Mouse (Mus musculus) bone marrow macrophage, adult 2 months (primary cell): Measurements from ENCODE around the gene Vegfb. TPM values are rescaled to one million over a fixed set of nuclear protein-coding genes. Genes with fewer than 3 reads are reported as not detected.

Experiments used
- H3K27ac ChIP-seq: 2 replicates; pipeline ENCODE4 v1.5.1; 2012; ENCODE audit warnings: low read depth, low read length; ENCODE audit not compliant: insufficient read depth
- H3K4me1 ChIP-seq: 2 replicates; pipeline ENCODE4 v1.6.1; 2012; ENCODE audit warnings: low read length; ENCODE audit not compliant: control insufficient read depth, insufficient read depth
- H3K4me3 ChIP-seq: 2 replicates; pipeline ENCODE4 v1.5.1; 2012; ENCODE audit warnings: mild to moderate bottlenecking, low read length, moderate library complexity; ENCODE audit not compliant: insufficient read depth
- CTCF ChIP-seq: IDR thresholded peaks from 2 replicates; pipeline ENCODE4 v1.5.1; 2012; ENCODE audit warnings: low read depth, mild to moderate bottlenecking, low read length, moderate library complexity
- POLR2A ChIP-seq: IDR thresholded peaks from 2 replicates; pipeline ENCODE4 v1.6.1; 2012; ENCODE audit warnings: mild to moderate bottlenecking, low read depth, low read length, borderline replicate concordance
- polyA plus RNA-seq: library from polyadenylated mRNA; stranded (reverse); fragments of >200 nt; gene quantifications from 2 replicates; pipeline ENCODE4 v1.2.4, GENCODE M21; 2012; ENCODE audit not compliant: missing spikeins, insufficient read depth, insufficient read length

Vegfb gene
- polyA plus RNA-seq, 1 experiment, result 30.1 TPM

GRCm38 (mm10) chr19:6972247-6972917 lies 15.1 kb downstream of the Vegfb start:
- TF ChIP-seq POLR2A (no peak), CTCF (no peak)
- Histone ChIP-seq H3K4me1 (peaks cover 24% of the 10 kb centered on the region), H3K27ac (no peak overlapping the region), H3K4me3 (no peak overlapping the region)

GRCm38 (mm10) chr19:6971644-6972043 lies 15.8 kb downstream of the Vegfb start:
- no peak overlapping the region for H3K27ac ChIP-seq
- peaks cover 22% of the 10 kb centered on the region for H3K4me1 ChIP-seq
- TF ChIP-seq CTCF (no peak), POLR2A (no peak)
- H3K4me3 ChIP-seq, result no peak overlapping the region

- no peak overlapping the region for H3K27ac ChIP-seq
Measured at GRCm38 (mm10) chr19:6970460-6971085, 16.9 kb downstream of the Vegfb start.

GRCm38 (mm10) chr19:6969665-6970381 lies 17.6 kb downstream of the Vegfb start:
- TF ChIP-seq CTCF (peak; percentile 63), POLR2A (no peak)
- no peak overlapping the region for H3K27ac ChIP-seq
- H3K4me1 ChIP-seq, result peaks cover 22% of the 10 kb centered on the region
- H3K4me3 ChIP-seq, result peak overlapping the region; percentile 76

More at GRCm38 (mm10) chr19:6970460-6971085, 16.9 kb downstream of the Vegfb start:
- no peak overlapping the region for H3K4me3 ChIP-seq
- no peak for TF ChIP-seq CTCF
- no peak for TF ChIP-seq POLR2A
- peaks cover 22% of the 10 kb centered on the region for H3K4me1 ChIP-seq

- Histone ChIP-seq H3K4me1 (peaks cover 22% of the 10 kb centered on the region), H3K27ac (no peak overlapping the region), H3K4me3 (peak overlapping the region; percentile 76)
- TF ChIP-seq POLR2A, result no peak
- TF ChIP-seq CTCF, result no peak
Measured at GRCm38 (mm10) chr19:6969291-6969664, 18.2 kb downstream of the Vegfb start.

GRCm38 (mm10) chr19:6968491-6969271 lies 18.8 kb downstream of the Vegfb start:
- TF ChIP-seq CTCF, result no peak
- no peak for TF ChIP-seq POLR2A

GRCm38 (mm10) chr19:6956461-6956860 lies 31.0 kb downstream of the Vegfb start:
- no peak overlapping the region for H3K4me3 ChIP-seq
- TF ChIP-seq CTCF, result no peak
- no peak for TF ChIP-seq POLR2A
- H3K27ac ChIP-seq, result no peak overlapping the region
- peaks cover 7% of the 10 kb centered on the region for H3K4me1 ChIP-seq

More at GRCm38 (mm10) chr19:6968491-6969271, 18.8 kb downstream of the Vegfb start:
- H3K4me1 ChIP-seq, result peaks cover 18% of the 10 kb centered on the region
- peak overlapping the region; percentile 22; the same call in 1 of the 2 replicates for H3K27ac ChIP-seq
- H3K4me3 ChIP-seq, result peak overlapping the region; percentile 76

GRCm38 (mm10) chr19:6955424-6955823 lies 32.0 kb downstream of the Vegfb start:
- Histone ChIP-seq H3K4me1 (peaks cover 7% of the 10 kb centered on the region), H3K4me3 (no peak overlapping the region), H3K27ac (no peak overlapping the region)
- no peak for TF ChIP-seq CTCF
- TF ChIP-seq POLR2A, result no peak

GRCm38 (mm10) chr19:6954046-6954445 lies 33.4 kb downstream of the Vegfb start:
- H3K4me3 ChIP-seq, result no peak overlapping the region
- no peak for TF ChIP-seq CTCF
- no peak for TF ChIP-seq POLR2A
- peaks cover 14% of the 10 kb centered on the region for H3K4me1 ChIP-seq
- no peak overlapping the region for H3K27ac ChIP-seq
